Mouse (Mus musculus): ENCODE results near the gene Ccer2.

DNA sequence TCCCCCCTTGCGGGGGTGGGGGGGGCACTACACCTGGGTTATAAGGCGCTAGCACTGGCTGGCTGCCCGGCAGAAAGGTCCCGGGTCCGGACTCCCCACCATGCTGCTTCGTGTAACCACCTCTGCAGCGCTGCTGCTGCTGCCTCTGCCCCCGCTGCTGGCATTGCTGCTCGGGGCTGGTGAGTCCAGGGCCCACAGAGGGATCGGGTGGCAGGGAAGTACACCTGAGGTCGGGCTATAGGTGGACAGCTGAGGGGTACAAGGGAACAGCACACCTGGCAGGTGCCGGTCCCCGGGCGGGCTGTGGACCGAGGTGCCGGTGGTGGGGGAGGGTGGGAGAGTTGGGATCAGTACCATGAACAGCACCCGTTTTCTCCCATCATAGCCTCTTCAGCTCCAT, at the start of gene Ccer2:
- TF ChIP-seq POLR2A (IDR thresholded peaks at IDR 0.05; ENCODE audit: low read depth, low read length) (no peak), CTCF (IDR thresholded peaks at IDR 0.05; ENCODE audit: extremely low read depth, insufficient read depth, insufficient read length, insufficient replicate concordance) (no peak)

All from spleen, adult 2 months (tissue).